Mouse (Mus musculus) forebrain, embryonic 11.5 days (tissue): ENCODE measurements around the gene Asap3. TPM values are rescaled to one million over a fixed set of nuclear protein-coding genes. Genes with fewer than 3 reads are reported as not detected.
A peak's percentile ranks its signal among the peaks of the same experiment; 100 is the strongest.

Experiments used
- ATAC-seq: fragments of 200-750 bp; cut with Nextera tagmentation; replicated peaks from 2 replicates; pipeline ENCODE4 v1.8.0; 2017; ENCODE audit warnings: moderate TSS enrichment; ENCODE audit not compliant: low FRiP score
- DNase-seq: peaks from one replicate; pipeline ENCODE4 v3.0.0-alpha.2; 2017; ENCODE audit warnings: low spot score
- H3K27ac ChIP-seq: fragments of 300-500 bp; sonication (generic); 2 replicates; pipeline ENCODE4 v1.5.1; 2014; ENCODE audit warnings: low read depth, low read length
- H3K27me3 ChIP-seq: fragments of 300-500 bp; sonication (generic); 2 replicates; pipeline ENCODE4 v1.6.1; 2014; ENCODE audit warnings: mild to moderate bottlenecking, low read length, mixed read lengths; ENCODE audit not compliant: control insufficient read depth, insufficient read depth
- H3K36me3 ChIP-seq: fragments of 300-500 bp; sonication (generic); 2 replicates; pipeline ENCODE4 v1.6.1; 2014; ENCODE audit warnings: mild to moderate bottlenecking, low read length, moderate library complexity, mixed read lengths; ENCODE audit not compliant: control insufficient read depth, insufficient read depth
- H3K4me1 ChIP-seq: fragments of 300-500 bp; sonication (generic); replicated peaks from 2 replicates; pipeline ENCODE4 v1.6.1; 2014; ENCODE audit warnings: low read length, mixed read lengths; ENCODE audit not compliant: control insufficient read depth, insufficient read depth
- H3K4me2 ChIP-seq: fragments of 300-500 bp; sonication (generic); 2 replicates; pipeline ENCODE4 v1.6.1; 2014; ENCODE audit warnings: low read depth, mild to moderate bottlenecking, low read length, moderate library complexity, mixed read lengths; ENCODE audit not compliant: severe bottlenecking
- H3K4me3 ChIP-seq: fragments of 300-500 bp; sonication (generic); 2 replicates; pipeline ENCODE4 v1.5.1; 2014; ENCODE audit warnings: low read depth, low read length
- H3K9ac ChIP-seq: fragments of 300-500 bp; sonication (generic); 2 replicates; pipeline ENCODE4 v1.6.1; 2014; ENCODE audit warnings: low read length
- H3K9me3 ChIP-seq: fragments of 300-500 bp; sonication (generic); 2 replicates; pipeline ENCODE4 v1.6.1; 2016; ENCODE audit warnings: low read length, mixed read lengths; ENCODE audit not compliant: control insufficient read depth
- WGBS: fragments of 180-500 bp; shearing (Covaris S2); extraction: QIAGEN DNeasy Blood & Tissue Kit; methylation state at CpG from one replicate; pipeline ENCODE4 v1.1.7; 2014; 5-methylcytosine and 5-hydroxymethylcytosine counted together
- polyA plus RNA-seq: library from polyadenylated mRNA; unstranded; fragments of >200 nt; fragmentation: Nextera tagmentation; extraction: Ambion mirVana; gene quantifications from 2 replicates; pipeline ENCODE4 v1.2.1, GENCODE M21; 2014

Asap3 gene
- polyA plus RNA-seq, 1 experiment from 2014 or later = 4.3 TPM

DNA sequence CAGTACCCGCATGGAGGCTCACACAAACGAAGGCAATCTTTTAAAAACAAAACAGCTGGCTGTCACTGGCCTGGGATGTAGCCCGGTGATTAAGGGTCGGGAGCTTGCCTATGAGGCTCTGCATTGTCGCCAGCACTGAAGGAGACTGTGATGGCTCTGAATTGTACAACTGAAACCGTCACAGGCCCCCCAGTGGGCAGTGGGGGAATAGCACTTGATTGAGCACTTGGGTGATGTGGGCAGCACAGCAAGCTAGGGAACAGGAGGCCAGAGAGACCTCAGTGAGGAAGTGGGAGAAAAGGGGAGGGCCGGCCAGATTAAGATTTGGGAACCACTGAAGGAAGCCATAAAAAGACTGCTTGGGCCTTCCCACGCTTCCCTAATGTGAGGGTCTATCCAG, 33.5 kb downstream of the Asap3 start:
- H3K4me3 ChIP-seq = no peak overlapping the region
- no peaks in the 10 kb centered on the region for H3K36me3 ChIP-seq
- H3K9me3 ChIP-seq = no peaks in the 10 kb centered on the region
- no peak for ATAC-seq
- peak; percentile 87 for DNase-seq
- H3K27ac ChIP-seq = no peak overlapping the region
- H3K27me3 ChIP-seq = peaks cover 15% of the 10 kb centered on the region
- H3K4me2 ChIP-seq = no peak overlapping the region
- H3K4me1 ChIP-seq = no peaks in the 10 kb centered on the region
- 21% methylated on average over 8 of the region's 8 CpGs for WGBS
- H3K9ac ChIP-seq = no peak overlapping the region

DNA sequence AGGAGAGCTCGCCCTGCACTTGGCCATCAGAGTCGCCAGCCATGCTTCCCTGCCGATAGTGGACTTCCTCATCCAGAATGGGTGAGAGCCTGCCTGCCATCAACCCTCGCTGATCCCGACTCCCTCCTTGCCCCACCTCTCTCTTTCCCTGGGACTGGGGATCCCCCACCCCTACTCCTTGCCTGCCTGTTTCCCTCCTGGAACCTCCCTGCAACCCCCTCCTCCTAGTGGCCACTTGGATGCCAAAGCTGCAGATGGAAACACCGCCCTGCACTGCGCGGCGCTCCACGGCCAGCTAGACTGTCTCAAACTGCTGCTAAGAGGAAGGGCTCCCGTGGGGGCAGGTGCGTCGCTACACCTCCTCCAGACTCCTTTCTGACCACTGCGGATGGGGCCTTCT, 34.0 kb downstream of the Asap3 start:
- H3K4me1 ChIP-seq = no peaks in the 10 kb centered on the region
- ATAC-seq = no peak
- H3K4me3 ChIP-seq = no peak overlapping the region
- DNase-seq = no peak
- peaks cover 18% of the 10 kb centered on the region for H3K27me3 ChIP-seq
- H3K27ac ChIP-seq = no peak overlapping the region
- H3K9me3 ChIP-seq = no peaks in the 10 kb centered on the region
- H3K9ac ChIP-seq = no peak overlapping the region
- WGBS = 71% methylated on average over 14 of the region's 14 CpGs
- H3K36me3 ChIP-seq = no peaks in the 10 kb centered on the region
- no peak overlapping the region for H3K4me2 ChIP-seq

GRCm38 (mm10) chr4:136240955-136241354, 34.8 kb downstream of the Asap3 start:
- H3K9me3 ChIP-seq = no peaks in the 10 kb centered on the region
- DNase-seq (no peak), ATAC-seq (no peak; the same call in 1 of the 2 replicates)
- H3K9ac ChIP-seq = no peak overlapping the region
- H3K4me2 ChIP-seq = no peak overlapping the region
- no peak overlapping the region for H3K27ac ChIP-seq
- H3K4me3 ChIP-seq = no peak overlapping the region
- H3K27me3 ChIP-seq = peaks cover 24% of the 10 kb centered on the region
- WGBS = 31% methylated on average over 8 of the region's 8 CpGs
- no peaks in the 10 kb centered on the region for H3K36me3 ChIP-seq
- no peaks in the 10 kb centered on the region; the same call in 1 of the 2 replicates for H3K4me1 ChIP-seq

- ATAC-seq (no peak), DNase-seq (no peak)
- Histone ChIP-seq H3K9me3 (no peaks in the 10 kb centered on the region), H3K27me3 (peaks cover 36% of the 10 kb centered on the region), H3K4me2 (no peak overlapping the region), H3K4me1 (peaks cover 10% of the 10 kb centered on the region), H3K9ac (no peak overlapping the region), H3K27ac (no peak overlapping the region), H3K4me3 (no peak overlapping the region), H3K36me3 (no peaks in the 10 kb centered on the region)
- 47% methylated on average over 8 of the region's 8 CpGs for WGBS
These were observed 36.0 kb downstream of the Asap3 start for GRCm38 (mm10) chr4:136242065-136242703.

- Histone ChIP-seq H3K4me3 (no peak overlapping the region), H3K4me2 (no peak overlapping the region), H3K9ac (no peak overlapping the region), H3K4me1 (peaks cover 15% of the 10 kb centered on the region), H3K27me3 (peaks cover 42% of the 10 kb centered on the region), H3K36me3 (no peaks in the 10 kb centered on the region), H3K27ac (no peak overlapping the region), H3K9me3 (no peaks in the 10 kb centered on the region)
- no peak for DNase-seq
- no peak for ATAC-seq
- WGBS = 75% methylated on average over 7 of the region's 7 CpGs
These were observed 36.6 kb downstream of the Asap3 start for GRCm38 (mm10) chr4:136242728-136243127.

- Histone ChIP-seq H3K9ac (no peak overlapping the region), H3K36me3 (no peaks in the 10 kb centered on the region), H3K4me1 (peaks cover 27% of the 10 kb centered on the region), H3K9me3 (no peaks in the 10 kb centered on the region), H3K4me3 (no peak overlapping the region), H3K27me3 (peaks cover 43% of the 10 kb centered on the region), H3K4me2 (no peak overlapping the region), H3K27ac (no peak overlapping the region)
- WGBS = 66% methylated on average over 7 of the region's 7 CpGs
- DNase-seq (no peak), ATAC-seq (no peak)
These were observed 38.0 kb downstream of the Asap3 start for GRCm38 (mm10) chr4:136244208-136244607.

DNA sequence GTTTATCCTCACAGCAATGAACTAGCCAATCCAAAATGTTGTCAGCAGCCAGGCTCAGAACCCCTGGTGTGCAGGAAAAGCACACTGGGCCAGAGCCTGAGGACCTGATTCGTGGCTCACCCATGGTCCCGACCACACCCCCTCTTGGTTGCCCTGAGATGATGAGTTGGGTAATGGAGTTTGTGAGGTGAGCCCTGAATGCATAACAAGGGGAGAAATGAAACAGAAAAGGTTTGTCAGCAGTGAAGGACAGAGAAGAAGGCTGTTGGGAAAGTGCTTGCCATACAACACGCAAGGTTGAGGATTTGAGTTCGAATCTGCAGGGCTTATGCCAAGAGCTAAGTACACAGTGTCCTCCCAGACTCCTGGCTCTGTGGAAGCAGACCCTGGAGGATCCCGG, 39.5 kb downstream of the Asap3 start:
- Histone ChIP-seq H3K27me3 (peaks cover 56% of the 10 kb centered on the region), H3K9me3 (no peaks in the 10 kb centered on the region), H3K4me3 (no peak overlapping the region), H3K9ac (no peak overlapping the region), H3K4me2 (no peak overlapping the region), H3K27ac (no peak overlapping the region), H3K36me3 (no peaks in the 10 kb centered on the region), H3K4me1 (peaks cover 27% of the 10 kb centered on the region)
- ATAC-seq = no peak
- 33% methylated on average over 5 of the region's 5 CpGs for WGBS
- DNase-seq = no peak

DNA sequence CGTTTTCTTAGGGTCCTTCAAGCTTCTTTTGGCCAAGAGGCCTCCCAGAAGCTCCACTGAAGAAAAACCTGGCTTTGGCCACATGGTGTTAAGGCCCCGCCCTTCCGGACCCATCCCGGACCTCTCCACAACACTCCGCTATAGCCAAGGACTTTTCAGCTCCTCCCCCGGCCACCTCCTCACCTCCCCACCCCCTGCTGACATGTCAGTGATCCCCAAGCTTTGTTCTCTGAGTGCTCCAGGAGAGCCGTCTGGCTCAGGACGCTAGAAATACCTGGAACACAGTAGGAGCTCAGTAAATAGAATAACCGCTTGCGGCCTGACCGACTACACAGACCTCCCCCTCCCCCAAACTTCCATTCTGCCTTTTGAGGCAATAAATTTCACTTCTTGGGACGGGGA, 40.4 kb downstream of the Asap3 start:
- Histone ChIP-seq H3K4me2 (0 out of 2 replicates have a peak overlapping the region, but pooled peaks have one; percentile 15), H3K4me3 (no peak overlapping the region)

DNA sequence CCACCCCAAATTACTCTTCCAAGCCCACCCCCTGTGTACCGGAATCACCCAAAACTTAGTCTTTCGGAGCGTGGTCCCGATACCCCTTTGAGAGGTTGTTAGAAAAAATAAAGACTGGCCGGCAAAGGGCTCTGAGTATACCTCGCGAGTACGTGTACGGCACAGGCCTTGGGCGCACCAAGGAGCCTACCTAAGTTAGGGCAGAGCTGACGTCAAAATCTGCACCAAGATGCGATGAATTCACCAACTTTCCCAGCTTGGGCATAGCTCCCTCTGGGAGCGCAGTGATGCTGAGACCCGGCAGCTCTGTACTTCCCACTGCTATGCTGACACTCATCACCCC, 41.2 kb downstream of the Asap3 start:
- Histone ChIP-seq H3K4me3 (peak overlapping the region; percentile 38), H3K9me3 (no peaks in the 10 kb centered on the region), H3K36me3 (no peaks in the 10 kb centered on the region), H3K4me2 (peak overlapping the region; percentile 85), H3K27me3 (peaks cover 58% of the 10 kb centered on the region), H3K27ac (no peak overlapping the region), H3K4me1 (peaks cover 27% of the 10 kb centered on the region), H3K9ac (no peak overlapping the region)
- ATAC-seq (0 out of 2 replicates have a peak, but pooled peaks have one; percentile 18), DNase-seq (no peak)
- WGBS = 1% methylated on average over 14 of the region's 14 CpGs

More for the DNA sequence above, 40.4 kb downstream of the Asap3 start:
- DNase-seq (no peak), ATAC-seq (no peak)
- H3K27me3 ChIP-seq = peaks cover 56% of the 10 kb centered on the region
- peaks cover 27% of the 10 kb centered on the region for H3K4me1 ChIP-seq
- no peak overlapping the region for H3K9ac ChIP-seq
- WGBS = 3% methylated on average over 12 of the region's 12 CpGs
- H3K36me3 ChIP-seq = no peaks in the 10 kb centered on the region
- H3K9me3 ChIP-seq = no peaks in the 10 kb centered on the region
- H3K27ac ChIP-seq = no peak overlapping the region
